Mouse (Mus musculus): Measurements from ENCODE around the gene Krt79. TPM values are rescaled to one million over a fixed set of nuclear protein-coding genes. Genes with fewer than 3 reads are reported as not detected.

The Krt79 gene
- total RNA-seq (2021): under 1 TPM in 1 of 2 experiments, not detected in 1; 0.28 TPM
- long read RNA-seq, experiment 1: 0 reads
- long read RNA-seq, experiment 2: 0 reads

DNA sequence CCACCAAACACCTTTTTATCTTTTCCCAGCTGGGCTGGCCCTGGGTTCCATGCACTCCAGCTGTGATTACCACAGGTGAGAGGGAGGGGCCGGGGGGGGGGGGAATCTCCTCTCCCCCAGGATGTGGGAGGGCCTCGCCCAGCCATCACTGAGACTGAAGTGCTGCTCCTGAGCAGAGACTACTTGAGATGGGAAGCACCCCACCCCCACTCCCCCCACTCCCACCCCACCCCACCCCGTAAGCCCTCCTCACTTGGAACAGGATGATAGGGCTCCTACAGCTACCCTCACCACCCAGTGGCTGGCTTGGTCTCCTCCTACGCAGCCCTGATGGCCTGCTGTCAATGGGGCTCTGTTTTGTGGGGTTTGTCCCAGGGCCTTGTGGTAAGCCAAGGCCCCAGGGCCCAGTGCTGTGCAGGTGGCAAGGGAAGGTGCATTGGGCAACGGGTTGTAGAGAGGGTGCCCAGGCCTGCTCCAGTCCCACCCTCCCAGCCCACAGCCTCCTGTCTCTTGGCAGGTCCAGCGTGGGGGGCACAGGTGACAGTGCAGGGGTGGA lies at the start of gene Krt79:
Gene Krt79 (minus strand): TSS at position 51 of the 556 bp plus-strand sequence.
- no peak for DNase-seq (ENCODE audit: low spot score)

DNA sequence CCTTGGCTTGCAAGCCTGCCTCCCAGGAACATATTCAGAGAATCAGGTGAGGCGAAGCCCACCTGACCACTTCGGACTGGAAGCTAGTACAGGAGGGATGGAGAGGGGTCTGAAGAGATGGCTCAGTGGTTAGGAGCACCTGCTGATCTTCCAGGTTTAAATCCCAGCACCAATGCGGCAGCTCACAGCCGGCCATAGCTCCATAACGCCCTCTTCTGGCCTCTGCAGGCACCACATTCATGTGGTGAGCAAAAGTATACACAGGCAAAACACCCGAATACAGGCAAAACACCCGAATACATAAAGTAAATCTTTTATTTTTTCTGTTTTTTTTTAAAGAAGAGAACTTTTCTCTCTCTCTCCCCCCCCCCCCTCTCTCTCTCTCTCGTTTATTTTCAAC lies 48.6 kb upstream of the Krt79 start:
- no peak for DNase-seq (ENCODE audit: low spot score)

DNA sequence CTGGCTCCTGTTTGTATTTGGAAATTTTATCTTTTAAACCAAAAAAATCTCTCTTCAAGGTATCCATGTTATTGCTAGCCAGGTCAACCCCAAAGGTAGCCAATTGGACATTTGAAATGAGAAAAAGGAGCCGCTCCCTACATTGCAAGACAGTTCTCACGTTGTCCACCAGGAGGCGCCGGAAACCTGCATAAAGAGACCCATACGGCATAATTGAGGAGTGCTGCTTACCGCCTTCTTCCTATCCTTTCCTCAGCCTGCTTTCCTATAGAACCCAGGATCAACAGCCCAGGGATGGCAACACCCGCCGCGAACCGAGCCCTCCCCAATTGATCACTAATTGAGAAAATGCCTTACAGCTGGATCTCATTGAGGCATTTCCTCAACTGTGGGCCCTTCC lies 48.0 kb upstream of the Krt79 start:
- peak; percentile 87 for DNase-seq (ENCODE audit: low spot score)

DNA sequence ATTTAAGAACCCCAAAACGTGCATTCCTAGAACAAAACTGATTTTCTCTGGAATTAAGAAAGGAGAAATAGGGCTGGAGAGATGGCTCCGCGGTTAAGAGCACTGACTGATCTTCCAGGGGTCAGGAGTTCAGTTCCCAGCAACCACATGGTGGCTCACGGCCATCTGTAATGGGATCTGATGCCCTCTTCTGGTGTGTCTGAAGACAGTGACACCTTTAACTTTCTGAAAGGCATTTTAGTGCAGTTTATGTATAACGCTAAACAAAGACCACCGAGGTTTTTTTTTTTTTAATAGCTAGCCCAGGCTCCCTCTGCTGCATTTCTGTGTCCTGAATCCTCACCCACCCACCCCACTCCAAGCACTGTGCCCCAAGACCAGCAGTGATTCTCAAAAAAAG lies 44.6 kb upstream of the Krt79 start:
- no peak for DNase-seq (ENCODE audit: low spot score)

DNA sequence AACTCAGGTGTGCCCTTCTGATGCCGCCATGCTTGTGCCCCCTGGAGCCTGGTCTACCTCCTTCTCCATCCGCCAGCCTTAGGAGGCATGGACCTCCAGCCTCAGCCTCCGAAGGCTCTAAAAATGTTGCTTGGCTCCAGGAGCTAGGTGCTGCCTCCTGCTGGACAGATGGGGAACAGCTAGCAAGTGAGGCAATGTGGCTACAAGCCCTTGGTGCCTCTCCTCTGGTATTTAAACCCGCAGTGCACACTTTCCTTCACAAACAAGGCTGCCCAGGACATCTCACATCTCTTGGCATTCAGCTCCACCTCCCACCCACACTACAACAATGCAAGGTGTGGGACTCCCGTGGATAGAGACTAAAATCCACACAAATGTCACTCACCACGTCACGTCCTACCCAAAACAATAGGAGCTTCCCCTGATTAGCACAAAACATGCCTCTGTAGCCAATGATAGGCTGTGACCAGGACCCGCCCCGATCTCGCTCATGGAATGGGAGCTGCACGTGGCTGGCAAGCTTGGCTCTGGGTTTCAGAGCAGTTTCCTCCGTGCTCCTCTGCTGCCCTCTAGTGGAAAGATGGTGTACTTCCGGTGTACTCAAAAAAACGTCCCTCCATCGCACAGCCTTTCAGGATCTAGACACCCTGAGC lies 44.0 kb upstream of the Krt79 start:
- peak; percentile 94 for DNase-seq (ENCODE audit: low spot score)

DNA sequence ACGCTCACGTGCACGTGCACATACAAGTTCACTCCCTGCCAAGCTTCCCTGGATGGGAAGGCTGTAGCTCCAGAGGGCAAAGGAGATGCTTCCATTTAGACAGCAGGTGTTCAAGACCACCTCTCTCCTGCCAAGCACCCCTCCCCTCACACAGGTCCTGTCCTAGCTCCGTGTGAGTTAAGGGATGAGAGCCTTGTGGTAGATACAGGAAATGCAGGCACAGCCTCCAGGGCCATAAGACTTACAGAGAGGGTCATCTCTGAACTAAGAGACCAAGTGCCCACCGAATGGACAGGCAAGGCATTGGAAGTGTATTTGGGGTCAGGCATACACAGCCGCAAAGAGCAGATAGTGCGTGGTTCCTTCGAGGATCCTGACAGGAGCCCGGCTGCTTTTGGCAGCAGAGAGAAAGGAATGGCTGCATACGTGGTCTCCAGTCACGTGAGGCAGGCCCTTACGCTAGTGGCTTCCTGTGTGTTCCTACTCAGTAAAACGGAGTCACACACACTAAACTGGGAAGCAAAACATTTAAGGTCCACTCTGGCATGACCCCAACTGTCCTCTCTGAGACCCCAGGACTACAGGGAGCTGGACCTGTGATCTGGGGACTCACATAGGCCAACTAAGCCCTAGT lies 43.3 kb upstream of the Krt79 start:
- no peak for DNase-seq (ENCODE audit: low spot score)

DNA sequence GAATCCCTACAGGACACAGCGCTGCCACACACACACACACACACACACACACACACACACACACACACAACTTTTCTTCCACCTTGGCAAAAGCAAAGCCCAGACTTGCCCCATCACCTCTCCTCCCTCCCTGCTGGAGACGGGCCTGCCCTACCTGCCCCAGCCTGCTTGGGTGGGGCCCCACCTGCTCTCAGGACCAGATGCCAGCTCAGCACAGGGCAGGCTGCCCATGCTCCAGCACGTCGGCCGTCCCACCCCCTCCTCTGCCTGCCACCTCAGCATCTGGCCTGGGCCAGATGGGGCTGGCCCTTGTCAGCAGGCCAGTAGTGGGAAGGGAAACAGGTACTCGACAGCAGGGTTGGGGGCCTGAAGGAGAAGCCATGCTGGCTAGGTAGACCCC lies 40.7 kb upstream of the Krt79 start:
- no peak for DNase-seq (ENCODE audit: low spot score)

DNA sequence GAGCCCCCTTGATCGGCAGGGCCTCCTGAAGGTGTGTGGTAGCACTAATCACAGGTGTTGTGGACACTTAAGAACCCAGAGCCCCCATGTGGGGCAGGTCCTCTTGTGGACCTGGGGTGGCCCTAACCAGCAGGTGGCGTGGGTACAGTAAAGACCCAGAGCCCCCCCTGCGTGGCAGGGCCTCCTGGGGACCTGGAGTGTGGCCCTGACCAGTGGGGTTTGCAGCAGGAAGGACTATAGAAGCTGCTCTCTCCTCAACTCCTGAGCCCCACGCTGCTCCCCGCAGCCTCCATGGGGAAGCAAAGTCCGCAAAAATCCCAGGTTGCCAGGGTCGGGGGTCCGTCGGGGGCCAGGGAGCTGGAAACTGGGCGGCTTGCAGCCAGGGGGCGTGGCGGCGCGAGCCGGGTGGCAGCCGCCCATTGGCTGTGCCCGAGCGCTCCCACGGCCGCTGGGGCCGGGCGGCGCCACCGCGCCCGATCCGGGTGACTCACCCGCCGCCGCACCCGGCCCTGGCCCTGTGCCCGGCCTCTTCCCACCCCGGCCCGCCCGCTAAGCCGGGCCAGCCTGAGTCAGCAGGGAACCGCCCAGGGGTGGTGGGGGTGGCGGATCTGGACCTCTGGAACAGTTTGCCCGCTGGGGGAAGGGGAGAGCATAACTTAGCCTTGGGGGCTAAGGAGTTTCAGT lies 37.1 kb upstream of the Krt79 start:
- DNase-seq (ENCODE audit: low spot score): peak; percentile 91

DNA sequence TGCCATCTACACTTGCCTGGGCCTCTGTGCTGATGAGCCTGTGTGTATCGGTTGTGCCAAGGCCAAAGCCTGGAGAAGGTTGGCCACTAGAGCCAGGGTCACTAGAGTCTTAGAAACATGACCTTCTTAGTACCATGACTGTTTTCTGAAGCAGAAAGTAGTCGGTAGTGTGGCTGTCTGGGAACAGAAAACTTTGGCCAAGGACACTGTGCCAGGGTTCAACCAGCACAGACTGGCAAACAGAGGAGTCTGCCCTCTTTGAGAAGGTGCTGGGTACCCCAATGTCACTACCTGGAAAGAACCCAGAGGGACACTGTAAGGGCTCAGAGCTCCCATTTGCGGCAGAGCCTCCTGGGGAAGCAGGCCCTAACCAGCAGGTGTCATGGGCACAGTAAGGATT lies 36.5 kb upstream of the Krt79 start:
- DNase-seq (ENCODE audit: low spot score): no peak

DNA sequence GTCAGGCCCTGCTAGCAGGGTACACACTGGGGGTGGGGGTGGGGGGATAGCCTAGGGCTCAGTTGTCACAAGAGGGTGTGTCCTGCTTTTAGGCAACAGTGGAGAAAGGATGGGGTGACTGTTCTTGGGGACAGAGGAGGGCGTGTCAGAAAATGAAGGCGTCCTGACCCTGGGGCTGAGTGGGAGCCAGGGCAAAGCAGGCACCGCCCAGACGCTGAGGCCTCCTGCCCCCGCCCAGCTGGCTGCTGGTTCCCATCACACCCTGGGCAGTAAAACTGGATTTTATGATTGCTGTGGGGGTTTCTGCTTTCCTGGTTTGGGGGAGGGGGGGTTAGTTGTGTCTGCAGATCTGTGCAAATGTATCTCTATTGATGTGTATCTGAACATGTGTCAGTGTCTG lies 35.9 kb upstream of the Krt79 start:
- DNase-seq (ENCODE audit: low spot score): peak; percentile 76

DNA sequence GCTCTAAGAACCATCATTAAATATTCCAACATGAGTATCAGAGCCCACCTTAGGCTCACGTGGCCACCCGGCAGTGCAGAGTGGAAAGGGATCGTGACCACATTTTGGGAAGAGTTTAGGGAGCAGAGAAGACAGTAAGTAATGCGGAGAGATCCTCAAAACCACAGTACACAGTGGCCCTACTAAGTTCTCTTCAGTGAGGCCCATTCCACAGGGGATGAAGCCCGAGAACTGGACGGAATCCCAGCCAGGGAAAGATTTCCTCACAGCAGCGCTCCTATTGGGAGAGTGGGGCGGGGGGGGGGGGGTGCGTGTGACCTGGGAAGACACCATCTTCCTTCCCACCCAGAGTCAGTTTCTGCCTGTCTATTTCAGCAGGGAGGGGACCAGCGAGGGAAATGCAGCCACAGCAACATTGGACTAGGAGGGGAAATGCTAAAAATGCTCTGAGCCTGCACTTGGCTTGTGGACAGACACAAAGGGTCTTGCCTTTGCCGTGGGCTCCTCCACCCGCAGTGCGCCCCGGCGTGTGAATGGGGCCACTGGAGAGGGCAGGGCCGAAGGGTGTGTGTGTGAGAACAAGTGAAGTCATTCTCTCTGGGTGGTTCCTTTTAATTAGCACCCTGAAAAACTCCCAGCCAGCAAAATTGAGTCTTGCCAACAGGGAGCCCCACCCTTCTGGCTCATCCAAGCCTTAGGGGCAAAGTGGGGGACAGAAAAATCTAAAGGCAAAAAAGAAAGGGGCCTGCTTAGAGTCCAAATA lies 34.1 kb upstream of the Krt79 start:
- peak; percentile 42 for DNase-seq (ENCODE audit: low spot score)

DNA sequence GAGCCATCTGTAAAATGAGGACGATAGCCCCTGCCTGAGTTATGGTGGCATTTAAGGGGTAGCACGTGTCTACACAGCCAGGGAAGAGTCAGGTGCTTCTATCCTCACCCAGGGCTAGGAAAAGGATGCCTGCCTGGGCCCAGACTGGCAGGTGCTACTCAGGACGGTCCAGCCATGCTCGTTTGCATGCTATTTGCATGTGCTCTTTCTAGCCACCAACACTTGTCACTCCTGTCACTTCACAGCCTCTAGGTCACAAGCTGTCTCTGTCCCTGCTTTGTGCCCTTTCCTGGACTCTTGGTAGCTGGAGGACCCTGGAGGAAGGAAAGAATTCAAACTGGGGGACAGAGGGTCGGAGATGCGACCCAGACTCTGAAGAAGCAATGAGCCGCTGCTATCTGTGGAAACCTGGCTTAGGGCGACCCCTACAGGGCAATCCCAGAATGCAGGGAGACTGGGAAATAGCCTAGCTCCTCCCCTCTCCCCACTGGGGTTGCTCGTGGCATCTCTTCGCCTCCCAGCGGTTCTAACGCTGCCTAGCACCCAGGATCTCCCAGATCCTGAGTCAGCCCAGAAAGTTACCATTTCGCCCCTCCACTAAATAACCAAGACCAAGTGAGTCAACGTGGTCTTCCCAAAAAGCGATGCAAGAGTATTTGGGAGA lies 33.4 kb upstream of the Krt79 start:
- peak; percentile 96 for DNase-seq (ENCODE audit: low spot score)

DNA sequence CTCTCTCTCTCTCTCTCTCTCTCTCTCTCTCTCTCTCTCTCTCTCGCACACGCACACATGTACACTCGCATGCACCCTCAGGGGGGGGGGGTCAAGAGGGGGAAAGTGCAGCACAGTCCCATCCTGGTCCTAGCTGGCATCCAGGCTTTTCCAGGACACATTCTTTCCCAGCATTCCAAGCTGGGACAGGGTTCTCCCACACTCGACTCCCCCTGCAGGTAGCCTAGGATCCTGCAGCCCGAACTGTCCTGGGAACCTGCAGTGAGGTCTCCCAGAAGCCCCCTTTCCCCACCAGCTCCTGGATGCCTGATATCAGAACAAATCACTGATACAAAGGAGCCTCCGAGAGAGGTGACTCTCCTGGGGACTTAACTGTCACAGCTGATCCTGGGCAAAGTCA lies 30.4 kb upstream of the Krt79 start:
- no peak for DNase-seq (ENCODE audit: low spot score)

DNA sequence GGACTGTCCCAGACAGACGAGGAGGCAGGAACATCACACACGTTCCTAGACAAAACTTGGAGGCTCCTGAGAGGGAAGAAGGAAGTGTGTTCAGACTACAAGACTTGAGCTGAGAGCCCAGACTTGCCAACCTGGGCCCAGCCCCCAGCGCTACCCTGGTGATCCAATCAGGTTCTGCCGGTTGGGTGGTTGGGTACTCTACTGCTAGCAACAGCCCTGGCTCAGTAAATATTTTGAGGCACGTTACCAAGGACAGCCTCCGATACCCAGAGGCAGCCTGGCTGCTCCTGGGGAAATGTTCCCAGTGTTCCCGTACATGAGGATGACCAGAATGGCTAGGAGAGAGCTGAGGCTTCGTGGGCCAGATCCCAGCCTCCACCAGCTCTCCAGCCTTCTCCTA lies 26.7 kb upstream of the Krt79 start:
- DNase-seq (ENCODE audit: low spot score): no peak

DNA sequence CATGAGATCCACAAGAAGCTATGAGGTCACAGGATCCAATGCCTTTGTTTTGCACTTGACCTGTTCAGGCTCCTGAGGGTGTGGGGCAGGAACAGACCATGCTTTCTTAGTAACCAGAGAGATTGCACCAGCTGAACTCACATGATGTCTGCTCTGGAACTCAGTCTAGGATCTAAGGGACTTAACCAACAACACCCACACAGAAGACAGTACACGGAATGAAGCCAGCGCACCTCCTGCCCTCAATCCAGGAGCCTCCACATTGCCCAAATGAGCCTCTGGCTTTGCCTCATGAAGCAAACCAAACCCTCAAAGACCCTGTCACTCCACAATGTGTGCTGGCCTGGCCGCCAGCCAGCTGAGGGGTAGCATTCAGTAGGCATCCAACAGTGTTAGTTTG lies 18.8 kb upstream of the Krt79 start:
- no peak for DNase-seq (ENCODE audit: low spot score)

DNA sequence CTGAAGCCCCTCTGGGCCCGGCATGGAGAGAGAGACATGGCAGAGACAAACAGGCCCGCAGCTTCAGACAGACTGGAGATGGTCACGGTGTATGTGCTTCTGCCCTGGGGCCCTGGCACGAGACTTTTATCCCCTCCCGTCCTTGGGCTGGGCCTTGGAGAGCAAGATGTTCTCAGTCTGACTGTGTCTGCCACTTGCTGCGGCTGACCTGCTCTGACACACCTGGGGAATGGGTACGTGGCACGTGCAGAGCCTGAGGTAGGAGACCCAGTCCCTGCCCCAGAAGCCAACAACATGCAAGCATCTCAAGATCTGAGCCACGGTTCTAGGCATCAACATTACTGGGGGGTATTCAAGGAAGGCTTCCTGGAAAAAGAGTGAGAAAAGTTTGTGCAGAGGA lies 14.1 kb upstream of the Krt79 start, which contains the start of gene Krt78:
Gene Krt78 (minus strand): TSS at position 101 of the 400 bp plus-strand sequence.
- no peak for DNase-seq (ENCODE audit: low spot score)

DNA sequence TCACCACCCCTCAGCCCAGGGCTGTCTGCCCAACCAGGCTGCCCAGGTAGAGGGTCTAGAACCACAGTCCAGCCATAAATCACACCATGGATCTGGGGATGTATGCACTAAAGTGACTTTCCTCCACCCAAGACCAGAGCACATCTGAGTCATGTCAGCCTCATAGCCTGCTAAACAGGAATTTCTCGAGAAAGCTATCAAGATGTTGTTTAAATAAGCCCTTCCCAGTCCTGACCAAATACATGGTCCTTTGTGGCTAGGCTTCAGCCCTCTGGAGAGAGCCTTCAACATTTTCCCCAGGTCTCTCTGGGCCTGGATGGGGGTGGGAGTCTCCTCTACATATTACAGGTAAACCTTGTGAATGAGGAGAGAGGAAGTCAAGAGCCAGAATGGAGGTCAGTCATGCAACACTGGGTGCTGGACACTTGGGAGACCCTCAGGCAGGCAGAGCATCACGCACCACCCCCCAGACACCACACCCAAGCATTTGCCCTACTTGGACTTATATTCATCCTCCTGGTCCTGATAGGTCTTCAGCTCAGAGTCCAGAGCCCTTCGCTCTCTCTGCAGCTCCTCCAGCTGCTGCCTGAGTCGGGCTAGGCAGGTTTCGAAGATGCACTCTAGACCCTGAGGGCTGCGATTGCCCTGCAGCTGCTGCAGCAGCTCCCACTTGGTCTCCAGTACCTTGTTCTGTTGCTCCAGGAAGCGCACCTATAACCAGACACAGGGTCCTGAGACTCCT lies 12.8 kb upstream of the Krt79 start:
- DNase-seq (ENCODE audit: low spot score): no peak

DNA sequence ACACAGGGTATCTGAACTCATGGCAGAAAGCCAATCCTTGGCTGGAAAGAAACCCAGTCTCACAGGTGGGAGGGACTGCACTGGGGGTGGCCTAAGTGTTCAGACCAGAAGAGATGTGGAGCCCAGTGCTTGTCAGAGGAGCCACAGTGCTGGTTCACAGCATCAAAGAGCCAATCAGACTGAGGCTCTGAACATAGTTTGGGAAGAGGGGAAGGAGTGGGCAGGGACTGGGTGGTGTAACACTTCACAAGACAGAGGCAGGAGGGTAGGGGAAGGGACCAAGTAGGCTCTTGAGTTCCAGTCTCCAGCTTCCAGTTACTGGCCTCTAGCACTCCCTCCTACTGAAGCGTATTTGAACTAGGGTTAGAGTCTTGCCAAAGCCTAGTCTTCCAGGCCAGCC lies 5.3 kb upstream of the Krt79 start:
- no peak for DNase-seq (ENCODE audit: low spot score)

DNA sequence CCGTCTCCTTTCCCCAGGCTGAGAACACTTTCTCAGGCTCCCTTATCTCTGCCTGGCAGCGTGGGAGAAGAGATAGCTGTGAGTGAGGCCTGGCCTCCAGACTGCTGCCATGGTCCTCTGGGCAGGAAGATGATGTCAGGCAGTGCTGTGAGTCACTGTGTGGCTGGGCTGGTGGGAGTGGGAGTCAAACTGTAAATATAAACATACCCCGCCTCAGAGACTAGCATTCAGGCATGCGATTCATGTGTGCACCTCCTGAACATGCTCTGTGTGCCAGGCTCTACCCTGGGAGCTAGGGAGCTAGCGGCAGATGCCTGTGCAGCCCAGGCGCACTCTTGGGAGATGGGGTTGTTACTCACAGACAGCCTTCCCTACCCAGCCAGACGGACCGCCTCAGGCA lies 1.8 kb upstream of the Krt79 start:
- DNase-seq (ENCODE audit: low spot score): no peak

DNA sequence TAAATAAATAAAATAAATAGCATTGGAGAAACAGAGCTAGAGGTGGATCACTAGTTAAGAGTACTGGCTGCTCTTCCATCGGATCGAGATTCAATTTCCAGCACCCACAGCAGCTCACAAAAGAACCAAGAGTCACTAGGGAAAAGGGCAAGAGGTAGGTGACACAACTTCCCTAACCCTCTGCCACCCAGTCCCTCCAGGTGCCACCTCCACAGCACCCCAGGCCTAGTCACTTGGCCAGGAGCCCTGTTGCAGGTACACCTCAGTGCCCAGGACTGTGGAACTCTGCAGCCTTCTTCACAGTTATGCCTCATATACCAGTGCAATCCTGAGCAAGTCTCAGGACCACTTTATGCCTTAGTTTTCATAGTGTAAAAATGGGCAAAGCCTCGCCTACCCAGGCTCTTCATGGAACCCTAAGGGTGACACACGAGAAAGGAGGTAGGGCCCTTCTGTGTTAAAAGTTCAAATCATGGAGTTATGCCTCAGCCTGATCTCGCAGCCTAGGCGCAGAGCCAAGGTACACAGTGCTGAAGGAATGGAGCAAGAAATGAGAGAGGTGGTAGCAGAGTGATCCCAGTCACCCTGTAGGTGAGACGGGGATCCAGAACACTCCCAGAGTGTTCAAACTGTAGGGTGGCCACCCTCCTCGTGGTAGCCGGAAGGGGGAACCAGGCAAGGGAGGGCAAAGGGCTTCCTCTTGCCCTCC lies 1.4 kb downstream of the Krt79 start:
- no peak for DNase-seq (ENCODE audit: low spot score)

Measured in gastrocnemius, adult 18-20 months (tissue).